8 mouse cellular contexts compared by ENCODE assay signal in the genomic region with DNA sequence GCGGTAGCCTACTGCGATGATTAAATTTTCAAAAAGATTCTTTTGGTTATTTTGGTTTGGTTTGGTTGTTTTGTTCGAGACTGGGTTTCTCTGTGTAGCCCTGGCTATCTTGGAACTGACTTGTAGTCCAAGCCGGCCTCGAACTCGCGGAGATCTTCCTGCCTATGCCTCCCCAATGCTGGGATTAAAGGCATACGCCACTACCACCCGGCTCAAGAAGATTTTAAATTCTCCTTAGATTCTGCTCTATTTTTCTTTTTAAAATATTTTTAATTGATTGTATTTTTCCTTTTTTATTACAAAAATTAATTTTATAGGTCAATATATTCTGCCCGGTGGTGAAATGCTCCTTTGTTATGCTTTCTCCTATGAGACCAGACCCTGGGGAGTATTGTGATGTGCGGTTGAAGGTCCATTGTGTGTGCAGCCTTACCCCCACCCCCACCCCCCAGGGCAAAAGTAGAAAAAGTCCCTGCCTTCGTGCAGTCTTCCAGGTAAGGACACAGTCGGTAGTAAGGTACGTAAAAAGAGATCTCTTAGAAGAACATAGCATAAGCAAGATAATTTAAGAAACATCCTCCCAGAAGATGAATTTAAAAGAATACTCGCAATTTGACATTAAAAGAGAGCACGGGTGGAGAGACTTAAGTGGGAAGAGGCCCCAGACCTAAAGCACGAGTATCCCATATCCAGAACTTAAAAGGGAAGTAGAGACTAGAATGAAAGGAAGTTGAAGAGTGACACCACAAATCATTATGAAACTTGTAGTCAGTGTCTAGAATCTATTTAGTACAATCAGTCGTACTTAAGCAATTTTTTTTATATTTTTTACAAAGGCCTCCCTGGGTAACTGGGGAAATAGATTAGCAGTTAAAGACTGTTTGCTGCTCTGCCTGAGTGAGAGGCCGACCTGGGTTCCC. TPM values are rescaled to one million over a fixed set of nuclear protein-coding genes. Genes with fewer than 3 reads are reported as not detected.
DNase-seq lines count a peak whose midpoint lies in the region; ATAC-seq lines count a peak whose summit lies in the region.

No protein-coding gene starts in this region.

- WGBS in neural tube, embryonic 11.5 days: 60% methylated on average over 19 of the region's 19 CpGs
- WGBS in forebrain, embryonic 12.5 days: 58% methylated on average over 19 of the region's 19 CpGs
- 51% methylated on average over 19 of the region's 19 CpGs for WGBS in liver, embryonic 11.5 days
- WGBS in stomach, embryonic 15.5 days: 53% methylated on average over 19 of the region's 19 CpGs

- H3K4me2 ChIP-seq in neural tube, embryonic 11.5 days (ENCODE audit: low read depth): peak overlapping the region; percentile 81
- peak overlapping the region; percentile 89 for H3K4me2 ChIP-seq in forebrain, embryonic 12.5 days
- H3K4me2 ChIP-seq in liver, embryonic 11.5 days: peak overlapping the region; percentile 92
- peak overlapping the region; percentile 54 for H3K4me2 ChIP-seq in stomach, embryonic 15.5 days

- no peaks in the 10 kb centered on the region for H3K9me3 ChIP-seq in neural tube, embryonic 11.5 days (ENCODE audit: control insufficient read depth, low read length)
- no peaks in the 10 kb centered on the region for H3K9me3 ChIP-seq in forebrain, embryonic 12.5 days
- no peaks in the 10 kb centered on the region for H3K9me3 ChIP-seq in liver, embryonic 11.5 days (ENCODE audit: control insufficient read depth, low read length)
- no peaks in the 10 kb centered on the region for H3K9me3 ChIP-seq in stomach, embryonic 15.5 days

- peak overlapping the region; percentile 97 for H3K4me3 ChIP-seq in neural tube, embryonic 11.5 days (ENCODE audit: low read depth, low read length)
- H3K4me3 ChIP-seq in forebrain, embryonic 12.5 days (replicated peaks): peak overlapping the region; percentile 92
- peak overlapping the region; percentile 88 for H3K4me3 ChIP-seq in liver, embryonic 11.5 days (ENCODE audit: low read depth, low read length)
- H3K4me3 ChIP-seq in stomach, embryonic 15.5 days (replicated peaks): peak overlapping the region; percentile 73

- H3K27ac ChIP-seq in neural tube, embryonic 11.5 days (ENCODE audit: low read depth, low read length): peak overlapping the region; percentile 72; the same call in 1 of the 2 replicates
- H3K27ac ChIP-seq in forebrain, embryonic 12.5 days: peak overlapping the region; percentile 74; the same call in 1 of the 2 replicates
- peak overlapping the region; percentile 76; the same call in 1 of the 2 replicates for H3K27ac ChIP-seq in liver, embryonic 11.5 days (ENCODE audit: low read depth, low read length)
- peak overlapping the region; percentile 91; the same call in 1 of the 2 replicates for H3K27ac ChIP-seq in stomach, embryonic 15.5 days

- no peaks in the 10 kb centered on the region for H3K27me3 ChIP-seq in neural tube, embryonic 11.5 days (ENCODE audit: control insufficient read depth, insufficient read depth, low read length)
- no peaks in the 10 kb centered on the region for H3K27me3 ChIP-seq in forebrain, embryonic 12.5 days
- no peaks in the 10 kb centered on the region for H3K27me3 ChIP-seq in liver, embryonic 11.5 days (replicated peaks; ENCODE audit: control insufficient read depth, insufficient read depth, low read length)
- H3K27me3 ChIP-seq in stomach, embryonic 15.5 days (replicated peaks): no peaks in the 10 kb centered on the region

- DNase-seq in neural tube, embryonic 11.5 days (ENCODE audit: low spot score): no peak
- DNase-seq in neural tube, embryonic 10.5 days (ENCODE audit: extremely low spot score, low spot score): no peak
- DNase-seq in liver, embryonic 11.5 days (ENCODE audit: low spot score): no peak
- DNase-seq in right cerebral cortex, postnatal 4 days: no peak
- no peak for DNase-seq in spleen, adult 18-20 months

- H3K36me3 ChIP-seq in neural tube, embryonic 11.5 days (ENCODE audit: control insufficient read depth, insufficient read depth, low read length): no peaks in the 10 kb centered on the region
- H3K36me3 ChIP-seq in forebrain, embryonic 12.5 days (replicated peaks): no peaks in the 10 kb centered on the region
- H3K36me3 ChIP-seq in liver, embryonic 11.5 days (ENCODE audit: control insufficient read depth, insufficient read depth, low read length): no peaks in the 10 kb centered on the region
- H3K36me3 ChIP-seq in stomach, embryonic 15.5 days: no peaks in the 10 kb centered on the region

- H3K9ac ChIP-seq in neural tube, embryonic 11.5 days (ENCODE audit: low read length): 0 out of 2 replicates have a peak overlapping the region, but pooled peaks have one; percentile 95
- H3K9ac ChIP-seq in forebrain, embryonic 12.5 days: peak overlapping the region; percentile 91; the same call in 1 of the 2 replicates
- H3K9ac ChIP-seq in liver, embryonic 11.5 days (ENCODE audit: low read depth, low read length): peak overlapping the region; percentile 97
- no peak overlapping the region for H3K9ac ChIP-seq in stomach, embryonic 15.5 days

- no peak; the same call in 1 of the 2 replicates for ATAC-seq in neural tube, embryonic 11.5 days (ENCODE audit: insufficient read depth, low FRiP score, low TSS enrichment)
- peak; percentile 22 for ATAC-seq in forebrain, embryonic 12.5 days (ENCODE audit: low FRiP score)
- no peak for ATAC-seq in liver, embryonic 11.5 days (replicated peaks; ENCODE audit: low FRiP score)
- ATAC-seq in stomach, embryonic 15.5 days (ENCODE audit: insufficient read depth, low FRiP score, low read depth): peak; percentile 6; the same call in 1 of the 2 replicates
- ATAC-seq in activated CD4-positive, CD25-positive, alpha-beta regulatory T cell, adult 4 months: no peak

- peaks cover 8% of the 10 kb centered on the region for H3K4me1 ChIP-seq in neural tube, embryonic 11.5 days (ENCODE audit: control insufficient read depth, insufficient read depth, low read length)
- peaks cover 22% of the 10 kb centered on the region for H3K4me1 ChIP-seq in forebrain, embryonic 12.5 days
- peaks cover 14% of the 10 kb centered on the region for H3K4me1 ChIP-seq in liver, embryonic 11.5 days (replicated peaks; ENCODE audit: control insufficient read depth, insufficient read depth, low read length)
- H3K4me1 ChIP-seq in stomach, embryonic 15.5 days: peaks cover 12% of the 10 kb centered on the region; the same call in 1 of the 2 replicates

RNA-seq across cellular contexts. Expression of gene Pdcd6ip, which starts 0.6 kb away (rescaled TPM):
- polyA plus RNA-seq in neural tube, embryonic 11.5 days (2014; fragmentation: Nextera tagmentation; extraction: Ambion mirVana): 55.6 and 56.0 TPM in 2 replicates
- polyA plus RNA-seq in forebrain, embryonic 12.5 days (2016; fragmentation: Nextera tagmentation; extraction: Ambion mirVana): 54.3 and 57.4 TPM in 2 replicates
- polyA plus RNA-seq in liver, embryonic 11.5 days (2014; fragmentation: Nextera tagmentation; extraction: Ambion mirVana): 66.4 and 79.6 TPM in 2 replicates
- 86.1 and 89.8 TPM in 2 replicates for polyA plus RNA-seq in stomach, embryonic 15.5 days (2015; fragmentation: Nextera tagmentation; extraction: Ambion mirVana)
- 10 to 100 TPM; 50.2 to 55.5 TPM for polyA plus RNA-seq in activated CD4-positive, CD25-positive, alpha-beta regulatory T cell, adult 4 months (2017; shearing (Covaris generic))

RNA-seq across cellular contexts. Expression of gene Clasp2, which starts 32.7 kb away (rescaled TPM):
- 53.0 and 58.0 TPM in 2 replicates for polyA plus RNA-seq in neural tube, embryonic 11.5 days (2014; fragmentation: Nextera tagmentation; extraction: Ambion mirVana)
- 81.3 and 84.0 TPM in 2 replicates for polyA plus RNA-seq in forebrain, embryonic 12.5 days (2016; fragmentation: Nextera tagmentation; extraction: Ambion mirVana)
- 30.5 and 31.2 TPM in 2 replicates for polyA plus RNA-seq in liver, embryonic 11.5 days (2014; fragmentation: Nextera tagmentation; extraction: Ambion mirVana)
- 24.9 and 25.9 TPM in 2 replicates for polyA plus RNA-seq in stomach, embryonic 15.5 days (2015; fragmentation: Nextera tagmentation; extraction: Ambion mirVana)
- 10 to 100 TPM in 1 of 2 experiments, 1 to 10 TPM in 1; 8.5 to 10.3 TPM for polyA plus RNA-seq in activated CD4-positive, CD25-positive, alpha-beta regulatory T cell, adult 4 months (2017; shearing (Covaris generic))

Comparison
In these comparisons a context has a peak if more than half of its experiments do, and no peak if none do; other contexts are left out.
1. ATAC-seq: peak in forebrain, embryonic 12.5 days (single experiment) and stomach, embryonic 15.5 days (single experiment); none in neural tube, embryonic 11.5 days (single experiment), liver, embryonic 11.5 days (single experiment) and activated CD4-positive, CD25-positive, alpha-beta regulatory T cell, adult 4 months (single experiment).
2. Peak in every context shown above with its lines, with median percentiles within 50 percentile points of each other: H3K27ac ChIP-seq, H3K4me2 ChIP-seq and H3K4me3 ChIP-seq.